Mouse (Mus musculus) heart, postnatal 10 days (tissue): ENCODE measurements around the gene Ctdnep1. TPM values are rescaled to one million over a fixed set of nuclear protein-coding genes. Genes with fewer than 3 reads are reported as not detected.

Experiments used
- DNase-seq, 2 experiments: peaks; one replicate each; pipeline ENCODE4 v3.0.0; 2021
- intact Hi-C: fragments of 180-260 bp; cut with DNase I; formaldehyde crosslinking; loops from one replicate; pipeline ENCODE4 v1.15.1; 2025
- total RNA-seq, 2 experiments: library from RNA; stranded (reverse); gene quantifications; 2 replicates each; pipeline ENCODE4 v1.2.3; 2021

The Ctdnep1 gene
- total RNA-seq, 2 experiments from 2014 or later = 144 to 159 TPM

GRCm38 (mm10) chr11:69980196-69981140 lies 488 bp upstream of the Ctdnep1 start:
- intact Hi-C loops = loop anchor here (2.0 kb wide), 1 partner anchor 16 kb away; no protein-coding TSS in a partner anchor

GRCm38 (mm10) chr11:69982225-69982624 lies 1.3 kb downstream of the Ctdnep1 start, which contains the start of gene Elp5:
Elp5 (minus strand) TSS chr11:69982517.
- intact Hi-C loops = no loop called here
- no peak for DNase-seq

More at GRCm38 (mm10) chr11:69980196-69981140, 488 bp upstream of the Ctdnep1 start:
- peak; percentile 99 for DNase-seq

- intact Hi-C loops = no loop called here
- DNase-seq = peak; percentile 65 to 66
Observed at GRCm38 (mm10) chr11:69982877-69983276, 1.9 kb downstream of the Ctdnep1 start.

GRCm38 (mm10) chr11:69983377-69983776 lies 2.4 kb downstream of the Ctdnep1 start:
- DNase-seq = peak in 1 of 2 experiments; percentile 61
- intact Hi-C loops = no loop called here

- intact Hi-C loops = no loop called here
Observed at GRCm38 (mm10) chr11:69984431-69984830, 3.5 kb downstream of the Ctdnep1 start.

GRCm38 (mm10) chr11:69989949-69990348 lies 9.0 kb downstream of the Ctdnep1 start:
- intact Hi-C loops = loop anchor here (5.0 kb wide), 1 partner anchor 233 kb away; the partner anchor contains the start of gene Polr2a
- DNase-seq = no peak

More at GRCm38 (mm10) chr11:69984431-69984830, 3.5 kb downstream of the Ctdnep1 start:
- DNase-seq = no peak

GRCm38 (mm10) chr11:69990850-69991691 lies 10.1 kb downstream of the Ctdnep1 start, which contains the start of gene Gabarap:
Gabarap (plus strand) TSS chr11:69991143.
- peak; percentile 97 for DNase-seq
- intact Hi-C loops = loop anchor here (5.0 kb wide), 1 partner anchor 234 kb away; the partner anchor contains the start of gene Polr2a

GRCm38 (mm10) chr11:69991711-69992110 lies 10.8 kb downstream of the Ctdnep1 start:
- DNase-seq = no peak
- intact Hi-C loops = loop anchor here (5.0 kb wide), 1 partner anchor 234 kb away; the partner anchor contains the start of gene Polr2a

GRCm38 (mm10) chr11:69992396-69992795 lies 11.4 kb downstream of the Ctdnep1 start:
- DNase-seq = no peak
- intact Hi-C loops = loop anchor here (5.0 kb wide), 1 partner anchor 235 kb away; the partner anchor contains the start of gene Polr2a

- no peak for DNase-seq
- intact Hi-C loops = loop anchor here (5.0 kb wide), 1 partner anchor 236 kb away; the partner anchor contains the start of gene Polr2a
Observed at GRCm38 (mm10) chr11:69992932-69993331, 12.0 kb downstream of the Ctdnep1 start.

- DNase-seq = no peak
Observed at GRCm38 (mm10) chr11:69994401-69995090, 13.6 kb downstream of the Ctdnep1 start.

GRCm38 (mm10) chr11:69995391-69995960 lies 14.5 kb downstream of the Ctdnep1 start, which contains the start of gene Phf23:
Phf23 (plus strand) TSS chr11:69995777.
- peak; percentile 97 to 98 for DNase-seq
- intact Hi-C loops = no loop called here

More at GRCm38 (mm10) chr11:69994401-69995090, 13.6 kb downstream of the Ctdnep1 start:
- intact Hi-C loops = loop anchor here (5.0 kb wide), 1 partner anchor 237 kb away; the partner anchor contains the start of gene Polr2a

GRCm38 (mm10) chr11:69996161-69997061 lies 15.5 kb downstream of the Ctdnep1 start:
- DNase-seq = peak; percentile 57 to 70
- intact Hi-C loops = loop anchor here (2.0 kb wide), 1 partner anchor 16 kb away; the partner anchor contains the start of gene Ctdnep1

- intact Hi-C loops = loop anchor here (2.0 kb wide), 1 partner anchor 16 kb away; the partner anchor contains the start of gene Ctdnep1
- peak; percentile 92 to 93 for DNase-seq
Observed at GRCm38 (mm10) chr11:69997070-69997509, 16.1 kb downstream of the Ctdnep1 start.

GRCm38 (mm10) chr11:69998567-69999491 lies 17.9 kb downstream of the Ctdnep1 start:
- no peak for DNase-seq
- intact Hi-C loops = no loop called here

- intact Hi-C loops = no loop called here
- DNase-seq = no peak
Observed at GRCm38 (mm10) chr11:69999666-70000065, 18.7 kb downstream of the Ctdnep1 start.

GRCm38 (mm10) chr11:70000396-70000898 lies 19.5 kb downstream of the Ctdnep1 start, which contains the start of gene Dvl2:
Dvl2 (plus strand) TSS chr11:70000595.
- intact Hi-C loops = no loop called here

More at GRCm38 (mm10) chr11:70000396-70000898, 19.5 kb downstream of the Ctdnep1 start, which contains the start of gene Dvl2:
- peak; percentile 90 to 93 for DNase-seq
